Mouse (Mus musculus) embryonic facial prominence, embryonic 12.5 days (tissue): ENCODE data around the gene Atp6v1e2. TPM values are rescaled to one million over a fixed set of nuclear protein-coding genes. Genes with fewer than 3 reads are reported as not detected.

ENCODE experiments used
- ATAC-seq: fragments of 200-750 bp; cut with Nextera tagmentation; 2 replicates; pipeline ENCODE4 v1.8.0; 2017; ENCODE audit not compliant: insufficient number of reproducible peaks, insufficient read depth, low FRiP score, low TSS enrichment
- H3K27ac ChIP-seq: fragments of 300-500 bp; sonication (generic); 2 replicates; pipeline ENCODE4 v1.5.1; 2016; ENCODE audit warnings: mild to moderate bottlenecking
- H3K27me3 ChIP-seq: fragments of 300-500 bp; sonication (generic); 2 replicates; pipeline ENCODE4 v1.6.1; 2016; ENCODE audit warnings: mild to moderate bottlenecking, moderate library complexity
- H3K36me3 ChIP-seq: fragments of 300-500 bp; sonication (generic); 2 replicates; pipeline ENCODE4 v1.6.1; 2016; ENCODE audit warnings: mild to moderate bottlenecking
- H3K4me1 ChIP-seq: fragments of 300-500 bp; sonication (generic); 2 replicates; pipeline ENCODE4 v1.6.1; 2016
- H3K4me2 ChIP-seq: fragments of 300-500 bp; sonication (generic); replicated peaks from 2 replicates; pipeline ENCODE4 v1.6.1; 2016; ENCODE audit warnings: mild to moderate bottlenecking, moderate library complexity
- H3K4me3 ChIP-seq: fragments of 300-500 bp; sonication (generic); 2 replicates; pipeline ENCODE4 v1.5.1; 2016; ENCODE audit warnings: mild to moderate bottlenecking
- H3K9ac ChIP-seq: fragments of 300-500 bp; sonication (generic); 2 replicates; pipeline ENCODE4 v1.6.1; 2016; ENCODE audit warnings: mild to moderate bottlenecking, moderate library complexity
- H3K9me3 ChIP-seq: fragments of 300-500 bp; sonication (generic); 2 replicates; pipeline ENCODE4 v1.6.1; 2016; ENCODE audit warnings: mild to moderate bottlenecking, moderate library complexity
- WGBS: fragments of 180-500 bp; shearing (Covaris S2); methylation state at CpG from one replicate; pipeline ENCODE4 v1.1.7; 2016; 5-methylcytosine and 5-hydroxymethylcytosine counted together
- polyA plus RNA-seq: library from polyadenylated mRNA; unstranded; fragments of >200 nt; fragmentation: Nextera tagmentation; extraction: Ambion mirVana; gene quantifications from 2 replicates; pipeline ENCODE4 v1.2.1, GENCODE M21; 2016

Gene Atp6v1e2
- not detected in 2 replicates for polyA plus RNA-seq

DNA sequence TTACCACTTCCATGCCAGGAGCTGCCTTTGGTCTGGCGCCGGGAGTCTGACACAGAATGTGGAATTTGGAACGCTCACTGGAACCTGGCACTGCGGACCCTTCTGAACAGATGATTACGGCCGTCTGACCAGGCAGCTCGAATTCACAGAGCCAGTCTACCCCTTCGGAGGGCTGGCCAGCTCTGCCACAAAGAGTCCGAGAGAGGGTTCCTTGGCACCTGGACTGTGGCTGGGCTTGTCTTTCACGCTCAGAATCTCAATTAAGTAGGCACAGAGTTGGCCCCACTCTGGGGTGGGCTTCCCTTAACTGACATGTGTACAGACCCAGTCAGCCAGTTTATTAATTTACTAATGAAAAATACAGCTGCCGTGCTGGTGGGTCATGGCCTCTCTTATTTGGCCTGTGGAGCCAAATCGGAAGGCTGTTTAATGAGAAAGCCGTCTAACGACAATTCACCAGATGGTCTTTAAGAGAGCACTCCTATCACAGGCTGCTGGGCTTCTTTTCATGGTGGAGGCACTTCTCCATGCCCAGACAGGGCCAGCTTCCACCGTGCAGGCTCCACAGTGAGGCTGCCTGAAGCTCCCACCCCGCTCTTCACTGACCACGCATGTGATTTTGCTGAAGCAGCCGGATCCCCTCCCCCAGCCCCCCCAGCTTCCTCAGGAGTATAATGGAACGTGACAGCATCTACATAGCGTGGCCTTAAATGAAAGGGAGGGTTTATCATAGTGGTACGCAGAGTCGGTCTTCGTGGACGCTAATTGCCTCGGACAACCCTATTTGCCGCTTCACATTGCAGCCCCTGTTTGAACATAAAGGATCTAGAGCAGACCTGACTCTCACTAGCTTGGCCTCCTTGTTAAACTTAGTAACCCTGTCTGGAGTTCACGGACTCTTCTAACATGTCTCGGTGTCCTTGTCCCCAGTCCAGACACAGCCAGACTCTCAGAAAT lies at the start of gene Atp6v1e2:
Gene Atp6v1e2 (minus strand): TSS at position 58 of the 957 bp plus-strand sequence.
- H3K27ac ChIP-seq, result no peak within 1 kb of the TSS; the same call in 1 of the 2 replicates
- H3K4me3 ChIP-seq, result no peak within 1 kb of the TSS
- H3K4me1 ChIP-seq, result peaks cover 6% of the 10 kb centered on the region; the same call in 1 of the 2 replicates
- H3K9ac ChIP-seq, result no peak within 1 kb of the TSS
- peak; percentile 58; the same call in 1 of the 2 replicates for ATAC-seq
- no peaks in the 10 kb centered on the region for H3K36me3 ChIP-seq
- H3K9me3 ChIP-seq, result no peaks in the 10 kb centered on the region
- 71% methylated on average over 28 of the region's 28 CpGs for WGBS
- H3K27me3 ChIP-seq, result no peaks in the 10 kb centered on the region
- H3K4me2 ChIP-seq, result no peak within 1 kb of the TSS

DNA sequence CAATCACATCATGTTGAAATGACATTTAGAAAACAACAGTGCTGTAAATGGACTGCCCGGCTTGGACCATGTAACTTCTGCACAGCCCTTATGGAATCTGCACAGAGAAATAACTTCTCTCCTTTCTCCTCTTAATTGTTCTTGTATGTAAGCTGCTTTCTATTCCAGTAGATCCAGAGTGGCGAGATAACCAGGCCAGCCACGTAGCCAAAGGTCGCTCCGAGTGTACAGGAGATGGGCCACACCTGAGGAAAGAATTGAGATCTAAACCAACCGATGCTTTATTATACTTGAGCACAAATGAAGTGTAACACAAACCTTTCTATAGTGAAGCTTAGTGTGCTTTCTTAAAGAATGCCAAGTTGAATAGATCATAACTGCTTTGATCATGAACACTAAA lies 49.6 kb upstream of the Atp6v1e2 start:
- no peaks in the 10 kb centered on the region for H3K9me3 ChIP-seq
- peaks cover 20% of the 10 kb centered on the region for H3K36me3 ChIP-seq
- ATAC-seq, result no peak
- no peaks in the 10 kb centered on the region for H3K27me3 ChIP-seq
- H3K9ac ChIP-seq, result no peak overlapping the region
- no peak overlapping the region for H3K4me3 ChIP-seq
- no peaks in the 10 kb centered on the region for H3K4me1 ChIP-seq
- 93% methylated on average over 6 of the region's 6 CpGs for WGBS
- no peak overlapping the region for H3K4me2 ChIP-seq
- no peak overlapping the region for H3K27ac ChIP-seq

DNA sequence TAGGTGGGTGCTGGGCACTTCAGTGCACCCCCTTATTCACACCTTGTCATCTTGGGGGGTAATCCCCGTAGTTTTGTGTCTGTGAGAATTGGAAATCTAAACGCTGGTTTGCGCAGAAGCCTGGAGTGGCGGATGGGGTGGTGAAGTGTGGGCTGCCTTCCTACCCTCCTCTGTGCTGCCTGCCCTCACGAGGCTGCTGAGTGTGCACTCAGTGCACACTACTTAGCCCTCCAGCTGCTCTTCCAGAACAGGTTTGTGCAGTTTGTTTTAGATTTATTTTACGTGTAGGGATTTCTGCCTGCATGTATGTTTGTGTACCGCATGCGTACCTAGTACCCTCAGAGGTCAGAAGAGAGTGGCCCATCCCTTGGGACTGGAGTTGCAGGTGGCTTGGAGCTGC lies 43.6 kb upstream of the Atp6v1e2 start:
- no peak for ATAC-seq
- no peaks in the 10 kb centered on the region for H3K36me3 ChIP-seq
- H3K9me3 ChIP-seq, result no peaks in the 10 kb centered on the region
- no peak overlapping the region for H3K4me2 ChIP-seq
- peaks cover 11% of the 10 kb centered on the region; the same call in 1 of the 2 replicates for H3K4me1 ChIP-seq
- no peaks in the 10 kb centered on the region for H3K27me3 ChIP-seq
- H3K4me3 ChIP-seq, result no peak overlapping the region
- WGBS, result 84% methylated on average over 8 of the region's 8 CpGs
- no peak overlapping the region for H3K27ac ChIP-seq
- no peak overlapping the region for H3K9ac ChIP-seq

DNA sequence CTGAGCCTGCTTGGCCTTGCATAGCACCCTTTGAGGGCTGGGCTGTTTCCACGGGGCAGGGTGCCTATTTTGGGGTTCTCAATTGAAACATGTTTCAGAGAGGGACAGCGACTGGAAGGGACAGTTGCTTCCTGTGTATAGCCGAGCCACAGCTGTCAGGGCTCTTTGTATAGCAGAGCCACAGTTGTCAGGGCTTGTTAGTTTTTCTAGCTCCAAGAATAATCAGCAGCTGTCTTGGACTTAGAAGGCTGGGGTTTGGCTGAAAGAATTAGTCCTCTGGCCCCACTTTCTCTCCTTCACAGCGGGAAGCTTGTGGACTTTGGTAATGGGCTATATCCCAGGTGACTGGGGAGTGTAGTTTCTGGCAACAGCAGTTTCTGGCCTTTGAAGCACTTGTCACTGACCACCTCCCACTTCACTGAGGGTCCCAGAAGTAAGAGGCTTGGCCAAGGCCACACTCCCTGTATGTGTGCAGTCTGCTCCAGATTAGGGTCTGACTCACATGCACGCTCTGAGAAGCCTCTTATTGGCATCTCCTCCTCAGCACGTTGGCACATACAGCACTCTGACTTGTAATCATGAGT lies 41.0 kb upstream of the Atp6v1e2 start:
- Histone ChIP-seq H3K36me3 (no peaks in the 10 kb centered on the region), H3K27ac (no peak overlapping the region), H3K4me1 (peaks cover 14% of the 10 kb centered on the region; the same call in 1 of the 2 replicates), H3K27me3 (no peaks in the 10 kb centered on the region), H3K4me2 (no peak overlapping the region), H3K9ac (no peak overlapping the region), H3K9me3 (no peaks in the 10 kb centered on the region), H3K4me3 (no peak overlapping the region)
- 64% methylated on average over 6 of the region's 6 CpGs for WGBS
- ATAC-seq, result no peak

DNA sequence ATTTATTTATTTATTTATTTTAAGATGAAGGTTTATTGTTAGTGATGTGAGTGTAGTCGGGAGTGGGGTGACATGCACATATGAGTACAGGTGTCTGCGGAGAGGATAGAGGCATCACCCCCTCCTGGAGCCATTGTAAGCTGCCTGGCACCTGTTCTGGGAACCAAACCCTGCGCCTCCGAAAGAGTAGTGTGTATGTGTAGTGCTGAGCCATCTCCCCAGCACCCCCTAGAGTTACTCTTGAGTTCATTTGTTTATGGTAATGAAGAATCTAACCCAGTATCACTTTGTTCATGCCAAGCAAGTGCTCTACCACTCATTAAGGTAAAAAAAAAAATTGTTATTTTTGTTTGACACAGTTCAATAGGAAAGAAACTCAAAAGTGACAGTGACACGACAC lies 40.5 kb upstream of the Atp6v1e2 start:
- Histone ChIP-seq H3K4me3 (no peak overlapping the region), H3K9me3 (no peaks in the 10 kb centered on the region), H3K36me3 (peaks cover under 1% of the 10 kb centered on the region; the same call in 1 of the 2 replicates), H3K27me3 (no peaks in the 10 kb centered on the region), H3K4me1 (peaks cover 14% of the 10 kb centered on the region; the same call in 1 of the 2 replicates), H3K4me2 (no peak overlapping the region), H3K27ac (no peak overlapping the region), H3K9ac (no peak overlapping the region)
- ATAC-seq, result 0 out of 2 replicates have a peak, but pooled peaks have one; percentile 49
- WGBS, result 79% methylated on average over 5 of the region's 5 CpGs

DNA sequence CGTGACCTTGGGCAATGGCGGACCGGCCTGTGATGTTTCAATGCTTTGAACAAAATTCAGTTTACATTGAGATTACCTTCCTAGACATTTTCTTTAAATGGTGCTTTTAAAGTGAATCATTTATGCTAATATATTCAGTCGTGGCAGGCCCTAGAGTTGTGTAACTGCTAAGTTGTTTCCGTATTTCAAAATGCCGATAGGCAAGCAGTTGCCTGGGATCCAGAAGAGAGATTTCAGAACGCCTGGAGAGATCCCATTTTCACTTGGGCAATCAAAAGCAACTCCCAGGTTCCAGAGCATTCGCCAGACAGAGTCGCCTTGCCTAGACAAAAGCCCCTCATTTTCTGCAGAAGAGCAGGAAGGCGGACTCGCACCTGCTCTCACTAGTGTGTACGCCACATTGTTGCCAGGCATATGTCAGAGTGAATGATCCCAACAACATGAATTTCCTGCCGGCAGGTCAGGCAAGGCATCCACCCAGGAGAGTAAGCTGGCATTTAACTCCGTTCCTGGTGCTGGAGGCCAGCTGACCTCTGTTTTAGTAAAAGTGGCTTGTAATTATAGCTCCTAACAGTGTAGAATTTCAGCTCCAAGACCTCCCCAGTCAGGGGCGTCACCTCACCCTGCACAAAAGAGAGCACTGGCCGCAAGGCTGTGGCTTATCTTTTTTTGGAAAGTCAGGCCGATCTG lies 38.9 kb upstream of the Atp6v1e2 start:
- ATAC-seq, result no peak
- WGBS, result 45% methylated on average over 17 of the region's 17 CpGs

DNA sequence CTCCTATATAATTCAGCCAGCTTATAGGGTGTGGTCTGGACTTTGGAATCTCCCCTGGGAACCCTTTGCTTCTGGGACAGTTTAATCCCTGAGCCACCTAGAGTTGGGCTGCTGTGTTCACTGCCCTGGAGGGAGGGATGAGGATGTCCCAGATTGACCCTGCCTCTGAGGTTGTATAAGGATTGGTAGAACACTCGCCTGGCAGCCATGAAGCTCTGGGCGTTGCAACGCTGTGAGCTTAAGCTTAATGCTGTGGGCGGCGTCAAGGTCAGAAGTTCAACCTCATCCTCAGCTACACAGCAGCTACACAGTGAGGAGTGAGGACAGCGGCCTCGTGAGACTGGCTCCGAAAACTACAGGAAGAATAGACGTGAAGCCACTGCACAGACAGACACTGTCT lies 34.8 kb upstream of the Atp6v1e2 start:
- H3K4me3 ChIP-seq, result no peak overlapping the region
- no peaks in the 10 kb centered on the region for H3K27me3 ChIP-seq
- peaks cover 14% of the 10 kb centered on the region; the same call in 1 of the 2 replicates for H3K4me1 ChIP-seq
- WGBS, result 75% methylated on average over 9 of the region's 9 CpGs
- H3K4me2 ChIP-seq, result no peak overlapping the region
- ATAC-seq, result no peak
- no peaks in the 10 kb centered on the region for H3K9me3 ChIP-seq
- no peak overlapping the region for H3K9ac ChIP-seq
- H3K36me3 ChIP-seq, result peaks cover 32% of the 10 kb centered on the region
- H3K27ac ChIP-seq, result no peak overlapping the region

More for the DNA sequence above, 38.9 kb upstream of the Atp6v1e2 start:
- Histone ChIP-seq H3K4me2 (0 out of 2 replicates have a peak overlapping the region, but pooled peaks have one; percentile 7), H3K27me3 (no peaks in the 10 kb centered on the region), H3K4me1 (peaks cover 14% of the 10 kb centered on the region; the same call in 1 of the 2 replicates), H3K4me3 (no peak overlapping the region), H3K27ac (no peak overlapping the region), H3K9ac (no peak overlapping the region), H3K36me3 (peaks cover 13% of the 10 kb centered on the region), H3K9me3 (no peaks in the 10 kb centered on the region)

DNA sequence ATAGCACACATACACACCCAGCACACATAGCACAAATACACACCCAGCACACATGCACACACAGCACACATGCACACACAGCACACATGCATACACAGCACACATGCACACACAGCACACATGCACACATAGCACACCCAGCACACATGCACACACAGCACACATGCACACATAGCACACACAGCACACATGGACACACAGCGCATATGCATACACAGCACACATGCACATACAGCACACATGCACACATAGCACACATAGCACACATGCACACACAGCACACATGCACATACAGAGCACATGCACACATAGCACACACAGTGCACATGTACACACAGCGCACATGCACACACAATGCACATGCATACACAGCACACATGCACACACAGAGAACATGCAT lies 34.0 kb upstream of the Atp6v1e2 start:
- Histone ChIP-seq H3K27me3 (no peaks in the 10 kb centered on the region), H3K9me3 (no peaks in the 10 kb centered on the region), H3K4me3 (no peak overlapping the region), H3K4me2 (no peak overlapping the region), H3K36me3 (peaks cover 32% of the 10 kb centered on the region), H3K27ac (no peak overlapping the region), H3K9ac (no peak overlapping the region), H3K4me1 (peaks cover 8% of the 10 kb centered on the region; the same call in 1 of the 2 replicates)
- 97% methylated on average over 2 of the region's 2 CpGs for WGBS
- no peak for ATAC-seq

DNA sequence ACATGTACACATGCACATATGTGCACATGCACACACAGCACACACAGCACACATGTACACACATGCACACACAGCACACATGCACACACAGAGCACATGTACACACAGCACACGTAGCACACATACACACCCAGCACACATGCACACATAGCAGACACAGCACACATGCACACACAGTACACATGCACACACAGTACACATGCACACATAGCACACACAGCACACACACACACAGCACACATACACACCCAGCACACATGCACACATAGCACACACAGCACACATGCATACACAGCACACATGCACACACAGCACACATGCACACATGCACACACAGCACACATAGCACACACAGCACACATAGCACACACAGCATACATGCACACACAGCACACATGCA lies 33.5 kb upstream of the Atp6v1e2 start:
- Histone ChIP-seq H3K4me2 (no peak overlapping the region), H3K27ac (no peak overlapping the region), H3K9ac (no peak overlapping the region), H3K9me3 (no peaks in the 10 kb centered on the region), H3K4me3 (no peak overlapping the region), H3K4me1 (peaks cover 3% of the 10 kb centered on the region; the same call in 1 of the 2 replicates), H3K36me3 (peaks cover 32% of the 10 kb centered on the region), H3K27me3 (no peaks in the 10 kb centered on the region)
- no peak for ATAC-seq
- 90% methylated on average over 1 of the region's 1 CpGs for WGBS

DNA sequence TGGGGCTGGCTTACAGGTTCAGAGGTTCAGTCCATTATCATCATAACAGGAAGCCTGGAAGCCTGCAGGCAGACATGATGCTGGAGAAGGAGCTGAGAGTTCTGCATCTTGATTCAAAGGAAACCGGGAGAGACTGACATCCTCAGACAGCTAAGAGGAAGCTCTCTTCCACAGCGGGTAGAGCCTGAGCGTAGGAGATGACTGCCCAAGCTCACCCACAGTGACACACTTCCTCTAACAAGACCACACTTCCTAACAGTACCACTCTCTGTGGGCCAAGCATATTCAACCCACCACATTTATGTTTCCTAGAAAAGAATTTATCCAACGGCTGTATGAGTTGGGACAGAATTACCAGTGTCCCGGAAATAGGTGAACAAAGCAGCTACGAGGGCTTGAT lies 30.8 kb upstream of the Atp6v1e2 start:
- no peaks in the 10 kb centered on the region for H3K9me3 ChIP-seq
- no peak overlapping the region for H3K27ac ChIP-seq
- H3K4me3 ChIP-seq, result no peak overlapping the region
- H3K4me2 ChIP-seq, result no peak overlapping the region
- 87% methylated on average over 6 of the region's 6 CpGs for WGBS
- H3K36me3 ChIP-seq, result peaks cover 46% of the 10 kb centered on the region
- H3K9ac ChIP-seq, result no peak overlapping the region
- no peaks in the 10 kb centered on the region for H3K27me3 ChIP-seq
- ATAC-seq, result no peak
- H3K4me1 ChIP-seq, result no peaks in the 10 kb centered on the region

DNA sequence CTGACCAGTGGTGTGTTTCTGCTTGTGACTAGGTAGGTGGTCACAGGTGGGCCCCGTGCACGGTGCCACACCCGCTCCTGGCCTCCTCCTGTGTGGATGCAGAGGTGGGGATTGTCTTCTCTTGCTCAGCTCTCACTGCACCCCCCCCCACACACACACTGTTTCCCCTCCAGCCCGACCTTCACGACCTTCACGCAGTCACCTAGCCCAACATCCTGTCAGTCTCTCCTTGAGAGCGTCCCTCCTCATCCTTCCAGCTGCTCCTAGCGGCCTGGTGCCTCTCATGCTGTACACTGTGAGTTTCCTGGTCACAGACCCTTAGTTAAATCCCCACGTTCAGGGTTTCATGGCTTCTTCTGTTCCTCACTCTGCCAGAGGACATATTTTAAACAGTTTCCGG lies 28.7 kb upstream of the Atp6v1e2 start:
- Histone ChIP-seq H3K36me3 (peaks cover 42% of the 10 kb centered on the region), H3K27me3 (no peaks in the 10 kb centered on the region), H3K4me1 (no peaks in the 10 kb centered on the region), H3K9ac (no peak overlapping the region), H3K27ac (no peak overlapping the region), H3K4me2 (no peak overlapping the region), H3K9me3 (no peaks in the 10 kb centered on the region), H3K4me3 (no peak overlapping the region)
- 69% methylated on average over 10 of the region's 10 CpGs for WGBS
- ATAC-seq, result no peak
